Mouse (Mus musculus): ENCODE results near the gene Gm21671. TPM values are rescaled to one million over a fixed set of nuclear protein-coding genes. Genes with fewer than 3 reads are reported as not detected.
"Not testable (repeated sequence)": the region's sequence is repeated elsewhere in the genome, so short reads cannot be mapped to it uniquely, and the experiment has no call there.

Gene Gm21671
- polyA plus RNA-seq (2011; ENCODE audit: insufficient read length, low read depth, missing spikeins): not detected in 2 replicates

- not testable (repeated sequence) for H3K27ac ChIP-seq (ENCODE audit: insufficient read depth, low read length); H3K4me3 ChIP-seq (ENCODE audit: insufficient read depth, low read length); H3K4me1 ChIP-seq (ENCODE audit: control insufficient read depth, insufficient read depth, low read length)
These were observed at the start of gene Gm21671 for GRCm38 (mm10) chr5:25954317-25954716. Gene Gm21671 (minus strand): TSS chr5:25954417.

- H3K27ac ChIP-seq (ENCODE audit: insufficient read depth, low read length); H3K4me1 ChIP-seq (ENCODE audit: control insufficient read depth, insufficient read depth, low read length); H3K4me3 ChIP-seq (ENCODE audit: insufficient read depth, low read length): not testable (repeated sequence)
These were observed 34.3 kb upstream of the Gm21671 start, which contains the start of gene Gm21698 for GRCm38 (mm10) chr5:25988550-25988949. Gene Gm21698 (minus strand): TSS chr5:25988650.

- not testable (repeated sequence) for H3K4me3 ChIP-seq (ENCODE audit: insufficient read depth, low read length); H3K4me1 ChIP-seq (ENCODE audit: control insufficient read depth, insufficient read depth, low read length); H3K27ac ChIP-seq (ENCODE audit: insufficient read depth, low read length)
These were observed 18.3 kb upstream of the Gm21671 start, which contains the start of gene Gm21680 for GRCm38 (mm10) chr5:25972563-25972962. Gene Gm21680 (minus strand): TSS chr5:25972663.

- H3K27ac ChIP-seq (ENCODE audit: insufficient read depth, low read length); H3K4me3 ChIP-seq (ENCODE audit: insufficient read depth, low read length); H3K4me1 ChIP-seq (ENCODE audit: control insufficient read depth, insufficient read depth, low read length): not testable (repeated sequence)
These were observed 2.8 kb upstream of the Gm21671 start for GRCm38 (mm10) chr5:25957050-25957449.

GRCm38 (mm10) chr5:25956611-25957010 is 2.4 kb upstream of the Gm21671 start:
- H3K4me3 ChIP-seq (ENCODE audit: insufficient read depth, low read length); H3K27ac ChIP-seq (ENCODE audit: insufficient read depth, low read length); H3K4me1 ChIP-seq (ENCODE audit: control insufficient read depth, insufficient read depth, low read length): not testable (repeated sequence)

GRCm38 (mm10) chr5:25945391-25945790 is 8.8 kb downstream of the Gm21671 start:
- not testable (repeated sequence) for H3K27ac ChIP-seq (ENCODE audit: insufficient read depth, low read length); H3K4me1 ChIP-seq (ENCODE audit: control insufficient read depth, insufficient read depth, low read length); H3K4me3 ChIP-seq (ENCODE audit: insufficient read depth, low read length)

- not testable (repeated sequence) for H3K27ac ChIP-seq (ENCODE audit: insufficient read depth, low read length); H3K4me3 ChIP-seq (ENCODE audit: insufficient read depth, low read length); H3K4me1 ChIP-seq (ENCODE audit: control insufficient read depth, insufficient read depth, low read length)
These were observed 11.9 kb downstream of the Gm21671 start, which contains the start of gene Gm21663 for GRCm38 (mm10) chr5:25942281-25942680. Gene Gm21663 (minus strand): TSS chr5:25942381.

Other genes starting within 250 kb of the Gm21671 start
- 6.6 and 9.0 TPM in 2 replicates for gene Xrcc2, start 248.6 kb downstream of the Gm21671 start, polyA plus RNA-seq (2011; ENCODE audit: insufficient read length, low read depth, missing spikeins)
- 1.9 and 2.1 TPM in 2 replicates for gene Actr3b, start 194.4 kb downstream of the Gm21671 start, polyA plus RNA-seq (2011; ENCODE audit: insufficient read length, low read depth, missing spikeins)
- gene Gm21663, start 12.0 kb downstream of the Gm21671 start, polyA plus RNA-seq (2011; ENCODE audit: insufficient read length, low read depth, missing spikeins): not detected in 2 replicates
- not detected in 2 replicates for gene Gm21680, start 18.2 kb upstream of the Gm21671 start, polyA plus RNA-seq (2011; ENCODE audit: insufficient read length, low read depth, missing spikeins)
- gene Gm21698, start 34.2 kb upstream of the Gm21671 start, polyA plus RNA-seq (2011; ENCODE audit: insufficient read length, low read depth, missing spikeins): not detected in 2 replicates
- not detected in 2 replicates for gene Gm1979, start 50.4 kb upstream of the Gm21671 start, polyA plus RNA-seq (2011; ENCODE audit: insufficient read length, low read depth, missing spikeins)
- gene Gm5862, start 68.5 kb upstream of the Gm21671 start, polyA plus RNA-seq (2011; ENCODE audit: insufficient read length, low read depth, missing spikeins): not detected in 2 replicates
- not detected in 2 replicates for gene Speer4a, start 85.1 kb upstream of the Gm21671 start, polyA plus RNA-seq (2011; ENCODE audit: insufficient read length, low read depth, missing spikeins)
- gene Gm7347, start 104.2 kb upstream of the Gm21671 start, polyA plus RNA-seq (2011; ENCODE audit: insufficient read length, low read depth, missing spikeins): not detected in 2 replicates
- gene Gm10471, start 134.9 kb upstream of the Gm21671 start, polyA plus RNA-seq (2011; ENCODE audit: insufficient read length, low read depth, missing spikeins): not detected in 2 replicates
- gene 5031410I06Rik, start 150.9 kb upstream of the Gm21671 start, polyA plus RNA-seq (2011; ENCODE audit: insufficient read length, low read depth, missing spikeins): not detected in 2 replicates
- not detected in 2 replicates for gene Gm10220, start 167.0 kb upstream of the Gm21671 start, polyA plus RNA-seq (2011; ENCODE audit: insufficient read length, low read depth, missing spikeins)